Mouse (Mus musculus): ENCODE measurements around the gene 4930524B15Rik.
A peak's percentile ranks its signal among the peaks of the same experiment; 100 is the strongest.
"Not testable (repeated sequence)": the region's sequence is repeated elsewhere in the genome, so short reads cannot be mapped to it uniquely, and the experiment has no call there.

The 4930524B15Rik gene

DNA sequence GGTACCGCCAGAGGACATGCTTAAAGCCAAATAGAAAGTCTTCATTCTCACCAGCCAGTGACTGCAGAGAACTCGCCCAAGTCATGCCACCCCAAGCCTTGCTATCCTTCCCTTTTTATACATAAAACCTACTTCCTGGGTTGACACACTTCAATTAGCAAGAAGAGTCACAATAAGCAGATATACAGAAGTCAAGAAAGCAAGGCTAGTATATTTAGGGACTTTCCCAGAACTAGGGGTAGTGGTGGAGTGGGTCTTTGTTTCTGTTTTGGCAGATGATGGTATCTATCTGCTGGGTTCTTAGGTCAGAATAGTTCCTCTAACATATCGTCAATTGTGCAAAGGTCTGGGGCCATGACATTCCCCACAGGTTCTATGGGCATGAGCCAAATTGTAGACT, 27.1 kb downstream of the 4930524B15Rik start:
- DNase-seq, result no peak

DNA sequence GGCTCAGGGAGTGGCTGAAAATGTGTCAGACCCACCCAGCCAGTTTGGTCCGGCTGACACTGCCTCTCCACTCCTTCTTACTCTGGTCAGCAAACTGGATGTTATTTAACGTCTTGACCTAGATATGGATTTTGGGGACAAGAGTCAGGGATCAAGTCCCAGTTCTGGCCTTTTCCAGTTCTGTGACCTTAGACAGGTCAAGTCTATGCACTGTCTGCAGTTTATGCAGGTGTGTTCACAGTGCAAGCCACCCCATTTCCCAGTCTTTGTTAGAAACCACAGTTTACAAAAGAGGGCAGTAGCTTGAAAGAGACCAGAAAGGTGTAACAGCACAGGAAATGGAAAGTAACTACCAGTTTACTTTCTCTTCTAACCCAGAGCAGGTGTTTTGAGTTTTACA, 34.3 kb downstream of the 4930524B15Rik start:
- DNase-seq, result no peak

DNA sequence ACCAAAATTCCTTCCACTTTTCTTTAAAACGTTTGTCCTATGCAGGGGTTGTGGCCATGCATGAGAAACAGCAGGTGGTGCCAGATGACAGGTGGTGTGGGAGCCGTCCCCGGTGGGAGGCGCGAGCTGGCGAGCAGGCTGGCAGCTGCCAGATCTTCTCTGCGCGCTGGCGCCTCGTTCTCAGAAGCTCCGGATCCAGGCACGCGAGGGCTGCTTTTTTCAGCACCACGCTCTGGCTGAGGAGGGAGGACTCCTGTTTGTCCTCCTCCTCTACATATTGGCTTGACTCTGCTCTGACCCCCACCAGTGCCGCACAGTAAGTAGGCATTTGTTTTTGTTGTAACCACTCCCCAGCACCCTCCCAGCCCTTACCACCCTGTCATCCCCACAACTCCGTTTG, 34.9 kb downstream of the 4930524B15Rik start, which contains the start of gene Nsg2:
TSS of gene Nsg2 (plus strand) at position 183 of the 400 bp plus-strand sequence.
- DNase-seq, result peak; percentile 84

DNA sequence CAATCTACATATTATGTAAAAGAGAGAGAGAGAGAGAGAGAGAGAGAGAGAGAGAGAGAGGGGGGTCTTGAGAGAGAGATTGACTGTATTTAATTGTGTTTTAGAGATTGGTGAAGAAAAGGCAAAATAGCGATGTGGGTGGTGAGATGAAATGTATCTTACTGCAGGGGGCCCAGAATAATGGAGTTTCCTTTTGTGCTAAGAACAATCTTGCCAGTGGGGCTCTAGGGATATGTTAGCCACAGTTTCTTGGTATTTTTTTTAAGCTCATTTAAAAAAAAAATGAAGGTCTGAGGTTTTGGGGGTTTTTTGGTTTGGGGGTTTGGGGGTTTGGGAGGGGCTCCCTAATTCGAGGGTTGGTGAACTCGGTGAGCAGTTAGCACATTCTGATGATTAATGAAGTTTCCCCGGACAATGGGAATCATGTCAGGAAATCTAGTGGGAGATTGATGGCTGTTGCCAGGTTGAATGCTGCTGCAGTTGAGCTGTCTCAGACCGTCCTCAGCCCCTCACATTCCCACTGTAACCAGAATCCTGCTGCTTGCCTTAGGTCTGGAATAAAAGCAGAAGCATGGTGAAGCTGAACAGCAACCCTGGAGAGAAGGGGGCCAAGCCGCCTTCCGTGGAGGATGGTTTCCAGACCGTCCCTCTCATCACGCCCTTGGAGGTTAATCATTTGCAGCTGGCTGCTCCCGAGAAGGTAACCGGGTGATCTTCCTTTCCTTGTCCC, 36.0 kb downstream of the 4930524B15Rik start:
- no peak for DNase-seq

DNA sequence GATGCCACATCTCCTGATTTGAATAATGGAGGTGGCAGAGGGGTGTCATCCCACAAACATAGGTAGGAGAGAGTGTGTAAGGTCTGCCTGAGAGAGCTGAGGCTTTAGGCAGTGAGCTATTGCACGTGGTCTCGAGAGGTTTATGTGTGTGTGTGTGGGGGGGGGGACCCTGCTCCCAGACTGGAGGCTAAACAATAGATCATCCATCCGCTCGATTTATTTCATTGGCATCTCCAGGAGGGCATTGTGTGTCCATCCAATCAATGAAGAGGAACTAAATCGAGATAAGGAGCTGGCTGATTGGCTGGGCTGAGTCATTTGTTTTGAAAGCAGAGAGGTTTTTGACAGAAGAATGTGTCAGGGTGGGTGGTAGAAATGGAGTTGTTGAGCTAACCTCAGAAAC, 37.3 kb downstream of the 4930524B15Rik start:
- no peak for DNase-seq

DNA sequence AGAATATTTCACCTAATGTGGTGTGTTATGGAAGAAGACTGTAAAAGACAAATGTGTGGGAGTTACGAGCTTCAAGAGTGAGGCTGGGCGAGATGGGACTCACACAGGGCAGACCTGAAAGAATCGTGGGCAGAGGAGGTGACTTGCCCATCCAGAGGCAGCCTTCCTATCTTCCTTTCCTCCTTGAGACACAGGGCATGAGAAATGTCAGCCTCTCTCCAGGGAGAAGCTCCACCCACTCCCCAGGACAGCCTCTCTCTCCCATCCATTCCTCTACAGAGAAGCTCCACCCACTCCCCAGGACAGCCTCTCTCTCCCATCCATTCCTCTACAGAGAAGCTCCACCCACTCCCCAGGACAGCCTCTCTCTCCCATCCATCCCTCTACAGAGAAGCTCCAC, 42.7 kb downstream of the 4930524B15Rik start:
- DNase-seq, result not testable (repeated sequence)

DNA sequence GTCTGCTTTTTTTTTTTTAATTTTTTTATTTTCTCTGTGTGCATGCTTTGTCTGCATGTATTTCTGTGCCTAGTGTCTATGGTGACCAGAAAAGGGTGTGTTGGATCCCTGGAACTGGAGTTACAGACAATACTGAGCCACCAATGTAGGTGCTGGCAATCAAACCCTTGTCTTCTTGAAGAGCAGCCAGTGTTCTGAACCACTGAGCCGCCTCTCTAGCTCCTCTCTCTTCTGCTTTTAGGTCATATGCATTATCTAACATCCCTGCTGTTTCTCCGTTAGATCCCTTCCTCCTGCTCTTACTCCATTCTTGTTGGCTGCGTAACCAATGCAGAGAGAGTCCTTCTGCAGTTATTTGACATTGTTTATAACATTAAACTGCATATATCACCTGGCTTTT, 43.5 kb downstream of the 4930524B15Rik start:
- DNase-seq, result no peak

DNA sequence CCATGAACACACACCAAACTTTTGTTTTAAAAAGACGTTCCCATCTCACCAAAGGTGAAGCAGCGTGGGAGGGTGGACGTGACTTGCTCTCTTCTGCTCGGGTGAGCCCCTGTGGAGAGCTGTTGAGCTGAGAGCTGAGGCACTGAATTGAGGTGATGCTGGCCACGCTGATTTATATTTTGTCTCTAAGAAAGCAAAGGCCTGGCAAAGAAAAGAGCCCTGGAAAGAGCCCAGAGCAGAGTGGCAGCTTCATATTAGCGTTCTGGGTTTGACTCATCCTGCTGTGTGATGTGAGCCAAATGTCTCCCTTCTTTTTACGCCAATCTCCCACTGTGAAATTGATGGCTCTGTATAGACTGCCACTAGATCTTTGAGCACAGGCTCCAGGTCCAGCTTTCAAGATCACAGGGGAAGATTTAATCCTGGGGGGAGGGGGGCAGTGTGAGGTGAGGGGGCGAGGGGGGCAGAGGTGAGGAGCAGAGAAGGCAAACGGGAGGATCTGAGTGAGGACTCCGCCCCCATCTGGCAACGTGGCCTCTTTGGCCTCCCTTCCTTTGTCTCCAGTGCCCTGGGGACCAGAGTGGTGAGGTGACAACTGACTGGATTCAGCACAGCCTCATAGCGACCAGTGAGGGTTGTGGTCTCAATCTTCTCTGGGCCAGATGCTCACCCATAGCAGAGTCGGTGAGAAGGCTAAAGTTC, 44.7 kb downstream of the 4930524B15Rik start:
- DNase-seq, result no peak

DNA sequence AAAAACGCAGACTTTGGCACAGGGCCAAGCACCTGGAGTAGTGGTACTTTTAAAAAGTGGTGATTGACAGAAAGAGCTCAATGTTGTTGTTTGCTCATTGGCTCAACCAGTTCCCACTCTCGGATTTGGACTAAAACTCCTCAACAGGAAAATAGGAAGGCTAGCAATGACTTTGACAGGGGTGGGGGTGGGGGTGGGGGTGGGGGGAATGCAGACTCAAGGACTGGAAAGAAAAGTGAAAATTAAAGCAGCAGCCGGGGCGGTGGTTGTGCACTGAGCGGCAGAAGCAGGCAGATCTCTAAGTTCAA, 45.2 kb downstream of the 4930524B15Rik start:
- peak; percentile 46 for DNase-seq

DNA sequence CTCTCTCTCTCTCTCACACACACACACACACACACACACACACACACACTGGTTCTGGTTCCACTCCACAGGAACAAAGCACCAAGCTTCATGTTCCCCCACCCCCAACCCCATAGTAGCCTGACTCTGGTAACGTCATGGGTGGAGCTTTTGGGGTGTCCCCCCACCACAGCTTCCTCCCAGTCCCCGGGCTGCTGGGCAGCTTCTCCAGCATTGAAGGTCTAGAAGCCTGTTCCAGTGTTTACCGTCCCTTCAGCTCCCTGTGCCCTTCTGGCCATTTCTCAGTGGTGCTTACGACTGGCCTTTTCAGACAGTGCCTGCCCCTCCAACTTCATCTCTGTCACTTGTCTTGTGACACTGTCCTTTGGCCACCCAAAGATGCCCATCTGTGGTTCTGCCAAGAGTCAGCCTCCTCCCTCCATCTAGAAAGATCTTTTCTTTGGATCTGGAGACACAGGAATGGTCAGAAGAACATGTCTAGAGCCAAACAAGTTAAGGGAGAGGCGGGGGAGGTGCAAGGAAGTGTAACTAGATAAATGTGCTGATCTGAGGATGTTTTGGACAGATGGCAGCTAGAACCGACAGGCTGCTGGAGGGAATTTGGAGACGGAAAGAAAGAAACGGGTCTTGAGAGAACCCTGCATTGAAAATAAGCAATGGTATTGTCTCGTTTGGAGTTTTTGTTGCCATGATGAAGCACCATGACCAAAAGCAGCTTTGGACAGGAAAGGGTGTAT, 46.6 kb downstream of the 4930524B15Rik start:
- DNase-seq, result no peak

DNA sequence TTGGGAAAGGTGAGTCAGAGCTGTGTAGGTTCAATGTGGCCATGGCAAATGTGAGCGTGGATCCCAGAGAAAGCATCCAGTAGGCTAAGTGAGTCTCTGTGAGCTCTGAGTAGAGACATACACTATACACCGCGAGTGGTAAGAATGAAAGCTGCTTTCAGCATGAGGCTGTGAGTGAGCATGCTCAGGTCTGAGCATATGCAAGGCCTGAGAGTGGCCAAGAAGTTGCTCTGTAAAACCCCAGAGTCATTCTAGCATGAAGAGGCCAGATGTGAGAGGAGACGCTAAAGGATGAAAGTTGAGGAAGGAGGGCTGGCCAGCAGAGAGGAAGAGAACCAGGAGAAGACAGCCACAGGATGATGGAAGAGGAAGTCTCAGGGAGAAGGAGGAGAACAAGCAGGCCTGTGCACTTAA, 47.6 kb downstream of the 4930524B15Rik start:
- DNase-seq, result no peak

DNA sequence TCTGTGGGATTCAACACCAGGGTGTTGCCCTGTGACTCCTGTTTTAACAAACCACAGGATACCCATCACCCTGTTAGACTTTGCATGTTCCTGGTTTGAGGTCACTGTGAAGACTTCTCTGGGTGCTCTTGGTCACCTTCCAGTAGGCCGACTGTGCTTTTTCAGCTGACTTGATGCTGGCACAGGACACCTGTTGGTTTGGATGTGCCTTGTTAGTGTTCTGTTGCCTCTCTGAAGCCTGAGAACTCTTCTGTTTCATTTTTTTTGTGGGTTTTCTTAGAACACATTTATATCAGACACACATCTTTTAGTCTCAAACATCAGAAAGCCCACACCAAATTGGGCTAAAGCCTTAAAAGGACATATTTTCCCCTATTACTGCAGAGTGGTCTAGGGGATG, 48.2 kb downstream of the 4930524B15Rik start:
- no peak for DNase-seq

DNA sequence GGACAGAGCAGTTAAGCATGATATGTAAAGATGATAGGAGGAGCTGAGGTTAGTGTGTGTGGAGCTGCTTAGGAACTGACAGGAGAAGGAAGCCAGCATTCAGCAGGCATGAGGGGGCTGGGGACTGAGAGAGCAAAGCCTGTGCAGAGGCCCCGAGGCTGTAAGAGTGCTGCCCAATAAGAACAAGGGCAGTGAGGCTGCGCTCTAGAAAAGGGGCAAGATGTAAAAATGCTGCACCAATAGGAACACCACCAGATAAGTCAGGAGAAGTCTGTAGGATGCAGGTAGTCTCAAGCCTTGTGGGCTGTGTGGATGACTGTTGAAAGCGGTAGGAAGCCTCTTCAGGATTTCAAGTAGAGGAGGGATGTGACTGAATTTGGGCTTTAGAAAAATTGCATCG, 52.8 kb downstream of the 4930524B15Rik start:
- DNase-seq, result no peak

DNA sequence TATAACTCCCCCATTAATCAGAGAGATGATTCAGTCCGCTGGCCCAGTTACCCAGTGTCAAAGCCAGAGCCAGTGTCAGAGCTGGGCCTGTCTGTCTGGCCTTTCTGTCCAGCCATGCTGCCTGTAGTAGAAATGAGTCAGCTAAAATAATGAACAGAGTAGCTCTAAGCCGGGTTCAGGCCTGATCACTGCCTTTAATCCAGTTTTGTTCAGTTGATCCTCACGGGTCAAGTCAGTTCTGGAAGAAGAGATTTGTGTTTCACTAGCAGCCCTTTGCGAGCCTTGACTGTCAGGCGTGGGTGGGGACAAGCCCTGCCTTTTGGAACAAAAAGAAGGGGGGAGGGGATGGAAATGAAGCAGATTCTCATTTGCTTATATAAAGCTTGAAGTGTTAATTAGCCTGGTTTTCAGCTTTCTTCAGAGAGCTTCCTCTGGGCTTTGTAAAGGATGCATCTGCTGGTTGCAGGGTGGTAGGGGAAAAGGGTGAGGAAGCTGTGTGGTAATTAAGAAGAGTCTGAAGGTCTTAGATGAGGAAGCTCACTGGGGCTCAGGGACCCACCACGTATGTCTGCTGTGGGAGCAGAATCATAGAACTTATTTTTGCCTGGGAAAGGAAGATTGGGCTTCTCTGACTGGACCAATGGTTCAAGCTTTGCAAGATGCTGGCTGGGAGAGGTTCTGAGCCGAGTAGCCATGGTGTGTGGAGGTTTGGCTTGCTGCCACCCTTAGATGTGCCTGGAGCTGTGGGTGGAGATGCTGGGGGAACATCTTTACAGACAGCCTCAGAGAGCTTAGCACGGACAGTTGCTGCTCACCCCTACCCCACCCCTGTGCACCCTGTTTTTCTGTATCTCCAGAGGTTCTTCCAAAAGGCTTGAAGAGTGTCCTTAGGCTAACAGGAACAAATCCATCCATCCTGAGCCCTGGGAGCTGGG, 54.9 kb downstream of the 4930524B15Rik start:
- no peak for DNase-seq

DNA sequence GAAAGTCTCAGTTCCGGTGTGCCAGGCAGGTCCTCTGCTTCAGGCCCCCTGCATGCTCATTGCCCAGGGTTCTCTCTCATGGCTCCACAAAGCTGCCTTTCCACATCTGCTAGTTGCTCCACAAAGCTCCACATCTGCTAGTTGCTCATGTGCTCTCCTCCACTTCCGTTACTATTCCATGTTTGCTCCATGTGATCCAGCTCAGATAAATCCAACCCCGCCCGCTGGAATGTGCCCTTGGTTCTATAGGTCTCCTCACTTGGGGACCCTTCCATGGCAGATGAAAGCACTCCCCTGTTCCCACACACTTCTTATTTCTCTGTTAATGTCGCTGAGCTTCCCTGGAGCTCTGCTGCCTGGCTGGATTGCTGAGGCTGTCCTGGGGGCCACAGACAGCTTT, 61.2 kb downstream of the 4930524B15Rik start:
- DNase-seq, result peak; percentile 25

DNA sequence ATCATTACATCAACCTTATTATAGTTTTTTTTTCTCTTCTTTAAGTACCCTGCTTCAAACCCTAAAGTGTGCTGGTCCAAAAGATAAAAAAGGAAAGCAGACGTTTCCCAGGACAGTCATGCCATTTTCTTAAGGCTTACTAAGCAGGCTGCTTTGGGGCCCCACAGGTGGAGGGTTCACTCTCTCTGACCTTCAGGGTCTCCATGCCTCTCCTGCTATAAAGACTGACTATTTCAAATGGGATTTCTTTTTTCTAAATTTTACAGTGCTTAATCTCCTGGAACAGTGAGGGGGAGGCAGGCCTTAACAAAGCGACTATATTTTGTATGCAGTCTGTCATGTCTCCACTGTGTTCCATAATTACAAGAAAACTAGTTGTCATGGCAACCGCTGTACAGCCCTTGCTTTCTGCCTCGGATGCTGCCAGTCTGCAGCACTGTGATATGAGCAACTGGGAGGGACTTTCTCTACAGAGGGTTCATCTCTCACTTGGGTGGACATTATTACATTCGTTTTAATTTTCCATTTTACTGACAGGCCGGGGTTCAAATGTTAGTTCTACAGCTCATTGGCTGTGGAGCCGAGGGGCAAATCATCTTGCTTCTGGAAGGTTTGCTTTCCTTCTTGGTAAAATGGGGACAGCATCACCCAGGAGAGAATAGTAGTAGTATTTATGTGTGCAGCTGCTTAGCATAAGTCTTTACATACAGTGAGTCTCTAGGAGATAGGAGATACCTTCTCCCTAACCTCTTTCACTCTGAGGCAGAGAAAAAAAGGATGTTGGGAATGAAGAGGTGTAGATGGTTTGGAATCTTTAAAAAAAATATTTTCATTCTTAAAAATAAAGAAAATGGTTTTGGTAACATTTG, 62.3 kb downstream of the 4930524B15Rik start:
- DNase-seq, result no peak

DNA sequence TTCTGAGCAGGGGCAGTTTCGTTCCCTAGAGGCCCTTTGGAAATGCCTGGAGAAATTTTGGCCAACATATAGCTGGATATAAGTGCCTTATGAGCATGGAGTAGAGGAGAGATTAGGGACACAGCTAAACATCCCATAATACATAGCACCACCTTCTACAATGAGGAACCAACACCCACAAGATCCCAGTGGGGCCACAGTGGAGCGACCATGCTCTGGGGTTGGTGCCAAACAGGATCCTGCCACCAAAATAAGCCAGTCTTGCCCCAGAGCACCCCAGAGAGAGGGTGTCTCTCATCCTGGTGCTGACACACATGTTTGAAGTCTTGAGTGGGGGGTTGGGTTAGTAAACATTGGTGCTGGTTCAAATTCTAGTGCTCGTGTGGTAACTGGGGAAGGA, 63.2 kb downstream of the 4930524B15Rik start:
- DNase-seq, result no peak

Data from kidney, postnatal 10 days (tissue).